Mouse (Mus musculus) kidney, postnatal 0 days (tissue): ENCODE data around the gene Ebf1. TPM values are rescaled to one million over a fixed set of nuclear protein-coding genes. Genes with fewer than 3 reads are reported as not detected.
A peak's percentile ranks its signal among the peaks of the same experiment; 100 is the strongest.

Experiments used
- ATAC-seq: fragments of 200-750 bp; cut with Nextera tagmentation; replicated peaks from 2 replicates; pipeline ENCODE4 v1.8.0; 2017; ENCODE audit warnings: low read depth, moderate number of reproducible peaks, moderate TSS enrichment, moderate library complexity; ENCODE audit not compliant: low FRiP score
- DNase-seq: peaks from one replicate; pipeline ENCODE4 v3.0.0-alpha.2; 2016; ENCODE audit warnings: low spot score
- H3K27ac ChIP-seq: fragments of 300-500 bp; sonication (generic); 2 replicates; pipeline ENCODE4 v1.5.1; 2014; ENCODE audit warnings: mild to moderate bottlenecking
- H3K27me3 ChIP-seq: fragments of 300-500 bp; sonication (generic); 2 replicates; pipeline ENCODE4 v1.6.1; 2014; ENCODE audit warnings: low read length, mixed read lengths; ENCODE audit not compliant: insufficient read depth
- H3K36me3 ChIP-seq: fragments of 300-500 bp; sonication (generic); 2 replicates; pipeline ENCODE4 v1.6.1; 2014; ENCODE audit warnings: low read length, mixed read lengths; ENCODE audit not compliant: insufficient read depth
- H3K4me1 ChIP-seq: fragments of 300-500 bp; sonication (generic); replicated peaks from 2 replicates; pipeline ENCODE4 v1.6.1; 2014; ENCODE audit warnings: antibody characterized with exemption, low read length, mixed read lengths; ENCODE audit not compliant: insufficient read depth
- H3K4me2 ChIP-seq: fragments of 300-500 bp; sonication (generic); 2 replicates; pipeline ENCODE4 v1.6.1; 2014; ENCODE audit warnings: mild to moderate bottlenecking, low read length, moderate library complexity, mixed read lengths
- H3K4me3 ChIP-seq: fragments of 300-500 bp; sonication (generic); replicated peaks from 2 replicates; pipeline ENCODE4 v1.5.1; 2014; ENCODE audit warnings: low read depth, low read length
- H3K9ac ChIP-seq: fragments of 300-500 bp; sonication (generic); 2 replicates; pipeline ENCODE4 v1.6.1; 2014; ENCODE audit warnings: low read depth, low read length
- H3K9me3 ChIP-seq: fragments of 300-500 bp; sonication (generic); replicated peaks from 2 replicates; pipeline ENCODE4 v1.6.1; 2016; ENCODE audit warnings: low read length, inconsistent platforms, mixed read lengths
- CTCF ChIP-seq: IDR thresholded peaks from 2 replicates; pipeline ENCODE4 v1.5.1; 2016; ENCODE audit warnings: antibody characterized with exemption, low read depth, mild to moderate bottlenecking, moderate library complexity
- WGBS: fragments of 180-500 bp; shearing (Covaris S2); extraction: QIAGEN DNeasy Blood & Tissue Kit; methylation state at CpG from one replicate; pipeline ENCODE4 v1.1.7; 2014; 5-methylcytosine and 5-hydroxymethylcytosine counted together
- polyA plus RNA-seq: library from polyadenylated mRNA; unstranded; fragments of >200 nt; fragmentation: Nextera tagmentation; extraction: Ambion mirVana; gene quantifications from 2 replicates; pipeline ENCODE4 v1.2.1, GENCODE M21; 2015

Gene Ebf1
- polyA plus RNA-seq, 1 experiment from 2014 or later, result 19.6 TPM

DNA sequence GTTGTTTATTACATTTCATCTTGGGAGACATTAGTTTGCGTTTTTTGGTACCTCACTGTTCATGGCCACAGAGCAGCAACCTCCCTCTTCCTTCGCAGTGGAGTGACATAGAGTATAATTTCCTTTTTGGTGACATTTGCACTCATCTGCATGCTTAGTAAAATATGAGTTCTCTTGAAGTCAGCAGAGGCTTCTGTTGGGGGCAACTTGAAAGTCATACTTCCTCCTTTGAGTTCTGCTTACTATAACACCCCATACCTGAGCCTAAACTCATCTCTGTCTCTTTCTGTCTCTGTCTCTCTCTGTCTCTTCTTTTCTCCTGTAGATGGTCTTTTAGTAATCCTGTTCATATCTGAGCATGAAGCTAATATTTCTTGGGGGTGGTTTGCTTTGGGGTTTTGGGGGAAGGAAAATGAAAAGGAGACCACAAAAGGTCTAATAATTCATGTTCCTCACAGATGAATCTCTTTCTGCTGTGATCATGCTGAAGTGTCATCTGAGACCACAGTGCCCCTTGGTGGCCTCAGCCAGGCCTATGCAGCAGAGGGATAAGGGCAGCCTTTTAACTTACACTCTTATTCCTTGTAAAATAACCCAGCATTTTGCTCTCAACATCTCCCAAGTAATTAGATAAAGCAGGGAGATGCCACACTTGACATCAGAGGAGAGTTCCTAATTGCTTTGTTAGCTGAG lies 16.0 kb downstream of the Ebf1 start:
- no peak for DNase-seq
- TF ChIP-seq CTCF, result no peak

DNA sequence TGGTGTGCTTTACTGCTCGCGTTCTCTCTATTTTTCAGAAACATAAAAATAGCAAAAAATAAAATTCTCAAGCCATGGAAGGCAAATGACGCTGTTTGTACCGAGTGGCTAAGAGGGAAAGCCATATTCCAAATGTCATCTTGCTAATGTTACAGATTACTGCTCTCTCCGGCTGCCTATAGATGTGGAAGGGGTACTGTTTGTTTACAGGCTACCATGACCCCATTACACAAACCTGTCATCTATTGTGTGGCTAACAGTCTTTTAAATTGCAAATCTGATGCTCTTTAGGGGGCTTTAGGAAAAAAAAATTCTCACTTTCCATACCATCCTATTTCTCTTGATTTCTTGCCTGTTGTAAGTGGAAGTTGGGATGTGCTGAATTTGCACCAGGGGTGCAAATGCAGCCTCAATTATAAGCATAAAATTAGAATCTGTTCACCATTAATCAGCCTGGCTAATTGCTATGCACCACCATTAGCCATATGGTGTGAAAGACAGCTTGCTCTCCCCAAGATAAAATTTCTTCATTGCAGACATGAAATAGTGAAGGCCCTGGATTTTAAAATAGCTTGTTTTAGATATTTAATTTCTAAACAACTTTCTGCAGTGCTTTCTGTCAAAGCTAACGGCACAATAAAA lies 17.6 kb downstream of the Ebf1 start:
- 83% methylated on average over 6 of the region's 6 CpGs for WGBS
- H3K9ac ChIP-seq, result no peak overlapping the region
- H3K4me3 ChIP-seq, result no peak overlapping the region
- no peak overlapping the region for H3K27ac ChIP-seq
- no peaks in the 10 kb centered on the region for H3K4me1 ChIP-seq
- no peaks in the 10 kb centered on the region for H3K9me3 ChIP-seq
- DNase-seq (no peak), ATAC-seq (no peak)
- H3K36me3 ChIP-seq, result no peaks in the 10 kb centered on the region
- H3K4me2 ChIP-seq, result no peak overlapping the region
- no peak for TF ChIP-seq CTCF
- H3K27me3 ChIP-seq, result no peaks in the 10 kb centered on the region

More for the DNA sequence above, 16.0 kb downstream of the Ebf1 start:
- 68% methylated on average over 2 of the region's 2 CpGs for WGBS
- H3K4me1 ChIP-seq, result no peaks in the 10 kb centered on the region
- H3K27me3 ChIP-seq, result no peaks in the 10 kb centered on the region
- H3K27ac ChIP-seq, result no peak overlapping the region
- H3K9ac ChIP-seq, result no peak overlapping the region
- H3K9me3 ChIP-seq, result no peaks in the 10 kb centered on the region
- no peak overlapping the region for H3K4me3 ChIP-seq
- ATAC-seq, result no peak
- H3K36me3 ChIP-seq, result no peaks in the 10 kb centered on the region
- no peak overlapping the region for H3K4me2 ChIP-seq

DNA sequence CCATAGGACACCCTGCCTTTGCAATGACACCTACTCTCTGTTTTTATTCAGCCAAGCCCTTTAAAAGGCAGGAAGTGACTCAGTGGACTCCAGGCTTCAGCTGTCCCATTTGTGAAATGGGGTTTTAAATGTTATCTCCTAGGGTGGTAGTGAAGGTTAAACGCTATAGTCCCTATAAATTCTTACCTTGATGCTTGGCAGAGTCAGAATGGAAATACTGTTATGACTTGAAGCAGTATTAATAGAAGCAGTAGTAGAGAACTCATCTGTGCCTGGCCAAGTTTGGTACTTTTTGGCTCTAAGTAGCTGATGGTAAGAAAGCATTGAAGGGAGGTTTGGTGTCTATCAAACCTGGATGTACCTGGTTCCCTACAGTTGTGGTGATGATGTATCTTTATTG lies 19.1 kb downstream of the Ebf1 start:
- Histone ChIP-seq H3K4me1 (no peaks in the 10 kb centered on the region), H3K27ac (no peak overlapping the region), H3K9ac (no peak overlapping the region), H3K4me3 (no peak overlapping the region), H3K27me3 (no peaks in the 10 kb centered on the region), H3K36me3 (no peaks in the 10 kb centered on the region), H3K9me3 (no peaks in the 10 kb centered on the region), H3K4me2 (no peak overlapping the region)
- WGBS, result 67% methylated on average over 1 of the region's 1 CpGs
- no peak for ATAC-seq
- DNase-seq, result no peak
- TF ChIP-seq CTCF, result no peak

DNA sequence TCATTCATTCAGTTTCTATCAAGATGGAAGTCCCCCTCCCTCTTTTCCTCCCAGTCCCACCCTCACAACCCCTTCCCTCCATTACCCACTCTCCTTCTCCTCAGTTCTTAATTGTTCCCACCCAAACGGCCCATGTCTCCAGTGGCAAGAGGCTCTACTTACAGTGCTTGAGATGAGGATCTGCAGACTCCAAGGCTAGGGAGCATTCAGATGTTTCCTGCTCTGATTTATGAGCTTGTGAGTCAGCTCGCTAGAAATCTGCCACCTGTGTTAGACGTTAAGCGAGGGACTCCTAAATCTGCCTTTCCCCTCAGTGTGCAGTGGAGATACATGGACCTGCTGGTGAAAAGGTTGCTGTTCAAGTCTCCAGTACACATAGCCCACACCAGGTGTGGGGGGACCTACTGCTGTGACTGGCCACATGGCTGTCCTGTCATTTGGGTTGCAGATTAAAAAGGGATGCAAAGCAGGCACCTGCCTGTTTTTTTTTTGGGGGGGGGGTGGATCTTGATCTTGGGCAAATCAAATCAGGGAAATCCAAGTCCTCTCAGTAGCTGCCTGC lies 21.2 kb downstream of the Ebf1 start:
- Histone ChIP-seq H3K9me3 (no peaks in the 10 kb centered on the region), H3K4me2 (no peak overlapping the region), H3K27me3 (no peaks in the 10 kb centered on the region), H3K4me3 (no peak overlapping the region), H3K9ac (no peak overlapping the region), H3K4me1 (no peaks in the 10 kb centered on the region), H3K27ac (no peak overlapping the region), H3K36me3 (no peaks in the 10 kb centered on the region)
- 13% methylated on average over 4 of the region's 4 CpGs for WGBS
- DNase-seq (peak; percentile 64), ATAC-seq (no peak)
- no peak for TF ChIP-seq CTCF

DNA sequence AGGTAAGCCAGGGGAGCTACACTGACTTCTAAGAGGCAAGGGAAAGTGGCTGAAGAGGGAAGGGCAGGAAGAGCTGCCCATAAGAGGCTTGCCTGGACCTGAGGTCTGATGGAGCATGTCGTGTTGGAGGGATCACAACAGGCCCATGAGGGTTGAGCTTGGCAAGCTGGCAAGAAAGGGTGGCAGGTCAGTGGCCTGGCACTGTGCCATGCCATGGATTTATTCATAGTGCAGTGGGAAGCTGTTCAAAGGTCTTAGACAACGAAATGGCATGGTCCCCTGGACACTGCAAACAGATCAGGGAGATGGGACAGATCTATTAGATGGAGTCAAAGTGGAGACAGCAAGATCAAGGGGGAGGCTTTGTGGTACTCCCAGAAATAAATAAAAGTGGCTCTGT lies 24.4 kb downstream of the Ebf1 start:
- Histone ChIP-seq H3K4me2 (no peak overlapping the region), H3K36me3 (no peaks in the 10 kb centered on the region), H3K27me3 (no peaks in the 10 kb centered on the region), H3K4me3 (no peak overlapping the region), H3K9me3 (no peaks in the 10 kb centered on the region), H3K27ac (no peak overlapping the region), H3K4me1 (no peaks in the 10 kb centered on the region), H3K9ac (no peak overlapping the region)
- no peak for TF ChIP-seq CTCF
- ATAC-seq (no peak), DNase-seq (no peak)
- 65% methylated on average over 2 of the region's 2 CpGs for WGBS

DNA sequence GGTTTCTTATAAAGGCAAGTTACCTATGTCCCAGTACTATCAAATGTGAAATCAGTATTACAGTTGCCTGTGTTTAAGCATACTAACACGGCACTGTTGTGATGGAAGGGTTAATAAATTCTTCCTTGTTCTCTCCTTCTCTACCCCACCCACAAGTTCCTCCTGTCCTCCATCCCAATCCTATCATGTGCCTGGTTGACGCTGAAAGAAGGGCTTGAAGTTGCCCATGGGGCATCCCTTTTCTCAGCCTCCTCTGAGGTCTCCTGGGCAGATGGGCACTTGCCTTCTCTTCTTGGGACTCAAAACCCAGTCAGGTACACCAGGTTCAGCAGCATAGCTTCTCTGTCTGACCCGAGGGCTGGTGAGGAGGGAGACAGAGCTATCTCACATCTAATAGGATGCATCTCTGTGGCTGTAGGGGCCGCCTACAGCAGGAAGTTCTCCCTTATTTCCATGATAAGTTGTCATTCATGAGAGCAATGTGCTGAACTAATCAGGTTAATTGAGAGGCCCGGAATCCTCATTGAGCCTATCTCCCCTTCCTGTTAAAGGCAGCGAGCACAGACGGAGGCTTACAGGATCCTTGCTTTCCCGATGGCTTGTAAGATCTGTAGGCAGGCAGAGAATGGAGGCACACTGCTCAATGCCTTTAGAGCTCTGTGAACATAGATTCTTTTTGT lies 37.4 kb downstream of the Ebf1 start:
- Histone ChIP-seq H3K4me1 (no peaks in the 10 kb centered on the region), H3K4me3 (no peak overlapping the region), H3K27me3 (no peaks in the 10 kb centered on the region), H3K9me3 (no peaks in the 10 kb centered on the region), H3K36me3 (no peaks in the 10 kb centered on the region), H3K4me2 (no peak overlapping the region), H3K27ac (no peak overlapping the region), H3K9ac (no peak overlapping the region)
- no peak for ATAC-seq
- 71% methylated on average over 8 of the region's 8 CpGs for WGBS
- DNase-seq, result no peak
- TF ChIP-seq CTCF, result no peak
